Mouse (Mus musculus) olfactory bulb, adult 2 months (tissue): ENCODE results near the gene Klhdc10.

Experiments used
- CTCF ChIP-seq: fragments of 200-500 bp; IDR thresholded peaks from 2 replicates; pipeline ENCODE4 v1.5.1; 2012; ENCODE audit warnings: low read depth, mild to moderate bottlenecking, low read length, moderate library complexity; ENCODE audit not compliant: insufficient read depth
- POLR2A ChIP-seq: fragments of 200-500 bp; IDR thresholded peaks from 2 replicates; pipeline ENCODE4 v1.6.1; 2012; ENCODE audit warnings: mild to moderate bottlenecking, low read depth, low read length, moderate library complexity; ENCODE audit not compliant: insufficient read depth

- TF ChIP-seq POLR2A (no peak), CTCF (no peak)
Measured at GRCm38 (mm10) chr6:30403465-30403864, 1.8 kb downstream of the Klhdc10 start.
